Mouse (Mus musculus): ENCODE measurements around the gene Gm10491. TPM values are rescaled to one million over a fixed set of nuclear protein-coding genes. Genes with fewer than 3 reads are reported as not detected.

Gene Gm10491
- not detected in 2 replicates for polyA plus RNA-seq (2015; fragmentation: Nextera tagmentation; extraction: Ambion mirVana)

DNA sequence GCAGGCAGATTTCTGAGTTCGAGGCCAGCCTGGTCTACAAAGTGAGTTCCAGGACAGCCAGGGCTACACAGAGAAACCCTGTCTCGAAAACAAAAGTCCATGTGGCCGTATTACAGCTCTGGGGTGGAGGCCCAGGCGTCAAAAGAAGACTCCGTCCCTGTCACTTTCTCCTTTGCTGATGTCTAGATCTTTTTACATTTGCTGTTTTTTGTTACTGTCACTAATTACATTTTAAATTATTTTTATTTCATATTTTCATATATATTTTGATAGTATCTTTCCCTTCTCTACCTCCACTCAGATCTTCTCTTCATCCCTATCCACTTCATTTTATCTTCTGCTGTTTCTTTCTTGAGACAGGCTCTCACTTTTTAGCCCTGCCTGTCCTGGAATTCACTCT lies at the start of gene Gm10491:
Gene Gm10491, minus strand, starts transcription at position 101 of the 400 bp plus-strand sequence.
- Histone ChIP-seq H3K27ac (replicated peaks) (no peak within 1 kb of the TSS), H3K4me2 (no peak within 1 kb of the TSS), H3K9ac (no peak within 1 kb of the TSS), H3K4me1 (no peaks in the 10 kb centered on the region), H3K36me3 (peaks cover 18% of the 10 kb centered on the region), H3K4me3 (no peak within 1 kb of the TSS), H3K27me3 (replicated peaks) (no peaks in the 10 kb centered on the region), H3K9me3 (no peaks in the 10 kb centered on the region)
- 83% methylated on average over 5 of the region's 5 CpGs for WGBS
- ATAC-seq (ENCODE audit: extremely low read depth, insufficient number of reproducible peaks, low FRiP score, low TSS enrichment) = no peak

GRCm38 (mm10) chrX:7950091-7950490 lies 42.5 kb upstream of the Gm10491 start:
- H3K27ac ChIP-seq (replicated peaks) = no peak overlapping the region
- ATAC-seq (ENCODE audit: extremely low read depth, insufficient number of reproducible peaks, low FRiP score, low TSS enrichment) = no peak
- 0 out of 2 replicates have a peak, but pooled peaks cover 4% of the 10 kb centered on the region for H3K36me3 ChIP-seq
- 81% methylated on average over 7 of the region's 7 CpGs for WGBS
- peaks cover 4% of the 10 kb centered on the region for H3K4me1 ChIP-seq
- H3K4me3 ChIP-seq = no peak overlapping the region
- no peaks in the 10 kb centered on the region for H3K9me3 ChIP-seq
- no peak overlapping the region for H3K9ac ChIP-seq
- no peaks in the 10 kb centered on the region for H3K27me3 ChIP-seq (replicated peaks)
- no peak overlapping the region for H3K4me2 ChIP-seq

GRCm38 (mm10) chrX:7947900-7948492 lies 40.4 kb upstream of the Gm10491 start:
- peak overlapping the region; percentile 62 for H3K4me3 ChIP-seq
- H3K9me3 ChIP-seq = no peaks in the 10 kb centered on the region
- 9% methylated on average over 38 of the region's 38 CpGs for WGBS
- peak overlapping the region; percentile 67 for H3K27ac ChIP-seq (replicated peaks)
- H3K36me3 ChIP-seq = peaks cover 8% of the 10 kb centered on the region; the same call in 1 of the 2 replicates
- peak overlapping the region; percentile 69 for H3K4me2 ChIP-seq
- H3K9ac ChIP-seq = peak overlapping the region; percentile 76
- no peaks in the 10 kb centered on the region for H3K27me3 ChIP-seq (replicated peaks)
- ATAC-seq (ENCODE audit: extremely low read depth, insufficient number of reproducible peaks, low FRiP score, low TSS enrichment) = peak; percentile 96
- peaks cover 4% of the 10 kb centered on the region for H3K4me1 ChIP-seq

GRCm38 (mm10) chrX:7947108-7947899 lies 39.7 kb upstream of the Gm10491 start, which contains the start of gene Hdac6:
Hdac6 (minus strand) TSS chrX:7947889.
- WGBS = 9% methylated on average over 36 of the region's 37 CpGs
- Histone ChIP-seq H3K9ac (peak within 1 kb of the TSS; percentile 79), H3K27ac (replicated peaks) (peak within 1 kb of the TSS; percentile 67), H3K4me1 (peaks cover 4% of the 10 kb centered on the region), H3K4me3 (peak within 1 kb of the TSS; percentile 62), H3K4me2 (peak within 1 kb of the TSS; percentile 69), H3K27me3 (replicated peaks) (no peaks in the 10 kb centered on the region), H3K9me3 (no peaks in the 10 kb centered on the region), H3K36me3 (peaks cover 8% of the 10 kb centered on the region; the same call in 1 of the 2 replicates)
- ATAC-seq (ENCODE audit: extremely low read depth, insufficient number of reproducible peaks, low FRiP score, low TSS enrichment) = no peak

GRCm38 (mm10) chrX:7945618-7946017 lies 38.0 kb upstream of the Gm10491 start:
- no peak overlapping the region for H3K4me2 ChIP-seq
- no peak overlapping the region for H3K27ac ChIP-seq (replicated peaks)
- ATAC-seq (ENCODE audit: extremely low read depth, insufficient number of reproducible peaks, low FRiP score, low TSS enrichment) = no peak
- no peak overlapping the region for H3K9ac ChIP-seq
- H3K9me3 ChIP-seq = no peaks in the 10 kb centered on the region
- H3K27me3 ChIP-seq (replicated peaks) = no peaks in the 10 kb centered on the region
- no peak overlapping the region for H3K4me3 ChIP-seq
- peaks cover 4% of the 10 kb centered on the region for H3K4me1 ChIP-seq
- H3K36me3 ChIP-seq = peaks cover 18% of the 10 kb centered on the region
- 83% methylated on average over 8 of the region's 8 CpGs for WGBS

GRCm38 (mm10) chrX:7937667-7938066 lies 30.0 kb upstream of the Gm10491 start:
- Histone ChIP-seq H3K9me3 (no peaks in the 10 kb centered on the region), H3K27ac (replicated peaks) (no peak overlapping the region), H3K36me3 (peaks cover 62% of the 10 kb centered on the region), H3K4me2 (no peak overlapping the region), H3K4me1 (no peaks in the 10 kb centered on the region), H3K9ac (no peak overlapping the region), H3K4me3 (no peak overlapping the region), H3K27me3 (replicated peaks) (no peaks in the 10 kb centered on the region)
- ATAC-seq (ENCODE audit: extremely low read depth, insufficient number of reproducible peaks, low FRiP score, low TSS enrichment) = no peak
- WGBS = 94% methylated on average over 6 of the region's 6 CpGs

DNA sequence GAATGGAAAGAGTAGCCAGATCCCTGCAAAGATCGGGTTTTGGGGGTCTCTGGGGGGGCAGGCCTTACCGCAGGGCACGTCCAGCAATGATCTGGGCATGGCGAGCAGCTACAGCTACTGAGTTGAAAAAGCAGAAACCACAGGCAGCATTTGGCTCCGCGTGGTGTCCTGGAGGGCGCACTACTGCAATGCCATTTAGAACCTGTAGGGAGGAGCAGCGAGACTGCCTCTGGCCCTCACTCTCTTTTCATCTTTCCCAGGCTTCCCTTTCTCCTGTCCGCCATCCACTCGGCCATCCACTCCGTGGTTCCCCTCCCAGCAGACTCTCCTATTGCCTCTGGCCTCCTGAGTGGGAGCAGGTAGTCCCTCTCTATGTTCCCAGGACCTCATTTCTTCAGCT lies 29.2 kb upstream of the Gm10491 start:
- H3K9ac ChIP-seq = no peak overlapping the region
- H3K27me3 ChIP-seq (replicated peaks) = no peaks in the 10 kb centered on the region
- no peaks in the 10 kb centered on the region for H3K9me3 ChIP-seq
- no peak for ATAC-seq (ENCODE audit: extremely low read depth, insufficient number of reproducible peaks, low FRiP score, low TSS enrichment)
- no peak overlapping the region for H3K27ac ChIP-seq (replicated peaks)
- peaks cover 66% of the 10 kb centered on the region for H3K36me3 ChIP-seq
- no peak overlapping the region for H3K4me3 ChIP-seq
- no peaks in the 10 kb centered on the region for H3K4me1 ChIP-seq
- H3K4me2 ChIP-seq = no peak overlapping the region
- 47% methylated on average over 11 of the region's 11 CpGs for WGBS

DNA sequence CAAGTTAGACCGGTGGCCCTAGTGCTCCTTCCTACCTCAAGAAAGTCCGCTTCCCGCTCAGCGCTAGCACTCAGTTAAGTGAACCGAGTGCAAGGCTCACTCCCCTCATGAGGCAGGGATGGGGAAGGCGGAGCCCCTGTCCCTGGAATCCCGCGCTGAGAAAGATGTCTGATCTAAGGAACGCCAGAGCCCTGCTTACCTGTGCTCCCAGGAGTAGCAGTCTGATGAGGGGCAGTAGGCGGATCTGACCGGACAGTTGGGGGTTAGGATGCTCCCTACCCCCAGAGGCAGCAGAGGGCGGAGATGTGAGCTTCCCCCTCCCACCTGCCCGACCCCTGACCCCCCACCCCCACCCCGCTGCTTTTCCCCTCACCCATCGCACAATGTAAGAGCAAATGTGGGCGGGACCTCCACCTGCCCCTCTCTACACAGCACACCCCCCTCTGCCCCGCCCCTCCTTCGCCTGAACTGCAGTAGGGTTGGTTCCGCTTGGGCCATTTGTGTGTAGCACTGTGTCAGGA lies 20.7 kb upstream of the Gm10491 start, which contains the start of gene Eras:
Gene Eras, minus strand, starts transcription at position 338 of the 521 bp plus-strand sequence.
- no peak for ATAC-seq (ENCODE audit: extremely low read depth, insufficient number of reproducible peaks, low FRiP score, low TSS enrichment)
- peaks cover 63% of the 10 kb centered on the region for H3K27me3 ChIP-seq (replicated peaks)
- peaks cover 32% of the 10 kb centered on the region for H3K36me3 ChIP-seq
- no peaks in the 10 kb centered on the region for H3K9me3 ChIP-seq
- WGBS = 14% methylated on average over 17 of the region's 19 CpGs
- H3K9ac ChIP-seq = no peak within 1 kb of the TSS
- H3K4me3 ChIP-seq = peak within 1 kb of the TSS; percentile 14
- no peak within 1 kb of the TSS for H3K27ac ChIP-seq (replicated peaks)
- no peaks in the 10 kb centered on the region for H3K4me1 ChIP-seq
- H3K4me2 ChIP-seq = peak within 1 kb of the TSS; percentile 31

DNA sequence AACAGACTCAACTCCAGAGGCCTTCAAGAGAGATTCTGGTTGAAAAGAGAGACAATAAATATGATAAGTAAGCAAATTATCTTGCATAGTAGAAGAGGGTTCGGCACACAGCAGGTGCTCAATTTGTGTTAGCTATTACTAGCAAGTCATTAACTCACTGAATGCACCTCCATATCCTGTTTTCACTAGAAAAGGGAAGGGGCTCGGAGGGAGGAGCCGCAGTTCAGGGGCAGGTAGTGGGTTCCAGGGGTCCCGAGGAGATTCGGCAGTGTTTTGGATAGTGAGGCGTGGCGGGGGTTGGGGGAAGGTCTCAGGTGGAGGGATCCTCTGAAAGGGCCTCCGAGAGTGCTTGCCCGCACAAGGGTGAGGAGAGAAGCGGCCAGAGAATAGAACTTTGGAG lies 19.5 kb upstream of the Gm10491 start:
- Histone ChIP-seq H3K36me3 (peaks cover 22% of the 10 kb centered on the region), H3K9me3 (no peaks in the 10 kb centered on the region), H3K4me1 (0 out of 2 replicates have a peak, but pooled peaks cover 8% of the 10 kb centered on the region), H3K9ac (no peak overlapping the region), H3K27ac (replicated peaks) (no peak overlapping the region), H3K4me3 (0 out of 2 replicates have a peak overlapping the region, but pooled peaks have one; percentile 14), H3K4me2 (peak overlapping the region; percentile 31), H3K27me3 (replicated peaks) (peaks cover 76% of the 10 kb centered on the region)
- 19% methylated on average over 10 of the region's 10 CpGs for WGBS
- ATAC-seq (ENCODE audit: extremely low read depth, insufficient number of reproducible peaks, low FRiP score, low TSS enrichment) = no peak

- ATAC-seq (ENCODE audit: extremely low read depth, insufficient number of reproducible peaks, low FRiP score, low TSS enrichment) = no peak
- peaks cover 13% of the 10 kb centered on the region for H3K36me3 ChIP-seq
- H3K4me3 ChIP-seq = no peak overlapping the region
- no peak overlapping the region for H3K27ac ChIP-seq (replicated peaks)
- H3K9me3 ChIP-seq = no peaks in the 10 kb centered on the region
- H3K4me1 ChIP-seq = 0 out of 2 replicates have a peak, but pooled peaks cover 11% of the 10 kb centered on the region
- H3K9ac ChIP-seq = no peak overlapping the region
- H3K27me3 ChIP-seq (replicated peaks) = peaks cover 84% of the 10 kb centered on the region
- H3K4me2 ChIP-seq = no peak overlapping the region
- 57% methylated on average over 6 of the region's 6 CpGs for WGBS
Measured at GRCm38 (mm10) chrX:7926266-7926665, 18.6 kb upstream of the Gm10491 start.

GRCm38 (mm10) chrX:7922032-7922431 lies 14.4 kb upstream of the Gm10491 start:
- peak overlapping the region; percentile 40 for H3K4me3 ChIP-seq
- peak overlapping the region; percentile 62 for H3K4me2 ChIP-seq
- H3K27me3 ChIP-seq (replicated peaks) = peaks cover 87% of the 10 kb centered on the region
- ATAC-seq (ENCODE audit: extremely low read depth, insufficient number of reproducible peaks, low FRiP score, low TSS enrichment) = no peak
- 0 out of 2 replicates have a peak, but pooled peaks cover 11% of the 10 kb centered on the region for H3K4me1 ChIP-seq
- 5% methylated on average over 32 of the region's 48 CpGs for WGBS
- H3K9me3 ChIP-seq = no peaks in the 10 kb centered on the region
- H3K27ac ChIP-seq (replicated peaks) = no peak overlapping the region
- H3K36me3 ChIP-seq = no peaks in the 10 kb centered on the region
- H3K9ac ChIP-seq = no peak overlapping the region
